Mouse (Mus musculus) forebrain, embryonic 14.5 days (tissue): ENCODE data around the gene Mrps15. TPM values are rescaled to one million over a fixed set of nuclear protein-coding genes. Genes with fewer than 3 reads are reported as not detected.

Experiments used
- ATAC-seq: fragments of 200-750 bp; cut with Nextera tagmentation; 2 replicates; pipeline ENCODE4 v1.8.0; 2017; ENCODE audit warnings: mild to moderate bottlenecking, moderate library complexity
- DNase-seq: peaks from one replicate; pipeline ENCODE4 v3.0.0-alpha.2; 2015; ENCODE audit warnings: low spot score
- H3K27ac ChIP-seq: fragments of 300-500 bp; sonication (generic); 2 replicates; pipeline ENCODE4 v1.5.1; 2014; ENCODE audit warnings: low read depth, mild to moderate bottlenecking, control low read depth, low read length, moderate library complexity
- H3K27me3 ChIP-seq: fragments of 300-500 bp; sonication (generic); replicated peaks from 2 replicates; pipeline ENCODE4 v1.6.1; 2014; ENCODE audit warnings: low read length, control low read depth, mixed read lengths; ENCODE audit not compliant: control insufficient read depth, insufficient read depth
- H3K36me3 ChIP-seq: fragments of 300-500 bp; sonication (generic); 2 replicates; pipeline ENCODE4 v1.6.1; 2014; ENCODE audit warnings: low read length, control low read depth; ENCODE audit not compliant: control insufficient read depth, insufficient read depth
- H3K4me1 ChIP-seq: fragments of 300-500 bp; sonication (generic); 2 replicates; pipeline ENCODE4 v1.6.1; 2014; ENCODE audit warnings: antibody characterized with exemption, low read length, control low read depth; ENCODE audit not compliant: control insufficient read depth, insufficient read depth
- H3K4me2 ChIP-seq: fragments of 300-500 bp; sonication (generic); 2 replicates; pipeline ENCODE4 v1.6.1; 2014; ENCODE audit warnings: mild to moderate bottlenecking, control low read depth, low read length
- H3K4me3 ChIP-seq: fragments of 300-500 bp; sonication (generic); 2 replicates; pipeline ENCODE4 v1.5.1; 2014; ENCODE audit warnings: low read depth, low read length, control low read depth
- H3K9ac ChIP-seq: fragments of 300-500 bp; sonication (generic); 2 replicates; pipeline ENCODE4 v1.6.1; 2014; ENCODE audit warnings: mild to moderate bottlenecking, low read length, control low read depth, moderate library complexity
- H3K9me3 ChIP-seq: fragments of 300-500 bp; sonication (generic); replicated peaks from 2 replicates; pipeline ENCODE4 v1.6.1; 2016; ENCODE audit warnings: low read length, control low read depth, mixed read lengths; ENCODE audit not compliant: control insufficient read depth
- WGBS: fragments of 180-500 bp; shearing (Covaris S2); extraction: QIAGEN DNeasy Blood & Tissue Kit; methylation state at CpG from one replicate; pipeline ENCODE4 v1.1.7; 2014; 5-methylcytosine and 5-hydroxymethylcytosine counted together
- polyA plus RNA-seq: library from polyadenylated mRNA; unstranded; fragments of >200 nt; fragmentation: Nextera tagmentation; extraction: Ambion mirVana; gene quantifications from 2 replicates; pipeline ENCODE4 v1.2.1, GENCODE M21; 2014

Mrps15 gene
- polyA plus RNA-seq, 1 experiment from 2014 or later, result 124 TPM

DNA sequence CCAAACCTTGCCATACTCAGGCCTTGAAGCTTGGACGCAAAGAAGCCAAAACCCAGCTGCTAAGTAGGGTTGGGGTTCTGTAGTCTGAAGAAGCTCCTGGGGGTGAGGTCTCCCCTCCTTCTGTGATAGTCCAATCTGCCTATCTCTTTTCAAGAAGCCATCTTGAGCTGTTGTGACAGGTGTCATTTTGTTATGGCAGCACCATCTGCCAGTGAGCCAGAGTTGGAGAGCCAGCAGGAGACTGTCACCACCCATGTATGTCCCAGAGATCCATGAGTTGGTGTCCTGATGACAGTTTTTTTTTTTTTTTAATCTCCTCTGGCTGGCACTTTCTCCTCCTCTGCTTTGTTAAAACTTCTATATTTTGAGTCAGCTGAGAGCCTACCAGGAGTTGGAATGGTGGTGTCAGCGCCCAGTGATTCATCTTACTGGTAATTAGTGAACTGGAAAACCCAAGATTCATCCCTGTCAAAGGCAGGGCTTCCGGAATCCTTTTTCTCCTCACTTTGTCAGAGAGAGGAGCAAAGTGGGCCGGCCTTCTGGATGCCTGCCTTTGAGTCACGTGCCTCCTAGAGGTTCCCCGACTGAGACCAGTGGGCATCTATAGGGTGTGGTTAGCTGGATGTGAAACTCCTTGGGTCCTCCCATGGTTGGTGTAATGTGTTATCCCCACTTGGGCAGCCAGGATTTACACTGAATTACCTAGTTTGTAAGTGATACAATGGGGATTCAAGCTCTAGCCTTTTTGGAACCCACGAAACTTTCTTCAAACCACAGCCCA lies 55.5 kb downstream of the Mrps15 start:
- H3K36me3 ChIP-seq, result 0 out of 2 replicates have a peak, but pooled peaks cover 8% of the 10 kb centered on the region
- peak overlapping the region; percentile 67 for H3K4me2 ChIP-seq
- 36% methylated on average over 7 of the region's 7 CpGs for WGBS
- H3K9ac ChIP-seq, result no peak overlapping the region
- ATAC-seq (no peak), DNase-seq (peak; percentile 71)
- no peaks in the 10 kb centered on the region for H3K27me3 ChIP-seq
- no peak overlapping the region for H3K4me3 ChIP-seq
- H3K9me3 ChIP-seq, result no peaks in the 10 kb centered on the region
- peaks cover 24% of the 10 kb centered on the region for H3K4me1 ChIP-seq
- peak overlapping the region; percentile 75 for H3K27ac ChIP-seq

- peak overlapping the region; percentile 90 for H3K4me3 ChIP-seq
Measured at GRCm38 (mm10) chr4:126103057-126103581, 56.4 kb downstream of the Mrps15 start.

DNA sequence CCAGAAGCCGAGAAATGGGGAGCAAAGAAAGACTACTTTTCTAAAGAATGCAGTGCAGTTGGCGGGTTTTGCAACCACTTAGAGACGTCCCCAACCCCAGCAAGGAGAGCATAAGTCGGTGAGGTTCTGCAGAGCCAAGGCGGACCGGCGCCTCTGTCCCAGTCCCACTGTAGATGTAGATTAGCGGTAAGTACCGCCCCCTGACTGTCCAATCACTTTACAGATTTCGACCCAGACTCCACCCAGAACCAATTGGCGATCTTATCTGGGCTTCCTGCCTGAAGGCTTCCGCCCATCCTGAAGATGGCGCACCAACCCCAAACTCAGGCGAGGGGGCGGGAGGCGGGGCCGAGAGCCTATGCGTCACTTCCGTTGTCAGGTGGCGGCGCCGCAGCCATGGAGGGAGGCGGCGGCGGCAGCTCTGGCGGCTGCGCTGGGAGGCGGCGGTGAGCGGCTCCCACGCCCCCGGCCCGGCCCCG lies 56.9 kb downstream of the Mrps15 start, which contains the start of gene Stk40:
Stk40 (plus strand) TSS at position 368 of the 479 bp plus-strand sequence.
- ATAC-seq (peak; percentile 98), DNase-seq (peak; percentile 99)
- H3K4me1 ChIP-seq, result peaks cover 27% of the 10 kb centered on the region
- peak within 1 kb of the TSS; percentile 90 for H3K4me3 ChIP-seq
- WGBS, result under 1% methylated on average over 34 of the region's 34 CpGs
- 0 out of 2 replicates have a peak, but pooled peaks cover 3% of the 10 kb centered on the region for H3K36me3 ChIP-seq
- peak within 1 kb of the TSS; percentile 75 for H3K27ac ChIP-seq
- H3K4me2 ChIP-seq, result peak within 1 kb of the TSS; percentile 95
- H3K27me3 ChIP-seq, result no peaks in the 10 kb centered on the region
- peak within 1 kb of the TSS; percentile 86 for H3K9ac ChIP-seq
- no peaks in the 10 kb centered on the region for H3K9me3 ChIP-seq

More at GRCm38 (mm10) chr4:126103057-126103581, 56.4 kb downstream of the Mrps15 start:
- H3K27ac ChIP-seq, result peak overlapping the region; percentile 75
- peak overlapping the region; percentile 55 for H3K9ac ChIP-seq
- 0 out of 2 replicates have a peak, but pooled peaks cover 7% of the 10 kb centered on the region for H3K36me3 ChIP-seq
- WGBS, result 2% methylated on average over 15 of the region's 15 CpGs
- DNase-seq (peak; percentile 82), ATAC-seq (peak; percentile 51)
- H3K4me2 ChIP-seq, result peak overlapping the region; percentile 67
- no peaks in the 10 kb centered on the region for H3K9me3 ChIP-seq
- H3K27me3 ChIP-seq, result no peaks in the 10 kb centered on the region
- peaks cover 23% of the 10 kb centered on the region for H3K4me1 ChIP-seq

DNA sequence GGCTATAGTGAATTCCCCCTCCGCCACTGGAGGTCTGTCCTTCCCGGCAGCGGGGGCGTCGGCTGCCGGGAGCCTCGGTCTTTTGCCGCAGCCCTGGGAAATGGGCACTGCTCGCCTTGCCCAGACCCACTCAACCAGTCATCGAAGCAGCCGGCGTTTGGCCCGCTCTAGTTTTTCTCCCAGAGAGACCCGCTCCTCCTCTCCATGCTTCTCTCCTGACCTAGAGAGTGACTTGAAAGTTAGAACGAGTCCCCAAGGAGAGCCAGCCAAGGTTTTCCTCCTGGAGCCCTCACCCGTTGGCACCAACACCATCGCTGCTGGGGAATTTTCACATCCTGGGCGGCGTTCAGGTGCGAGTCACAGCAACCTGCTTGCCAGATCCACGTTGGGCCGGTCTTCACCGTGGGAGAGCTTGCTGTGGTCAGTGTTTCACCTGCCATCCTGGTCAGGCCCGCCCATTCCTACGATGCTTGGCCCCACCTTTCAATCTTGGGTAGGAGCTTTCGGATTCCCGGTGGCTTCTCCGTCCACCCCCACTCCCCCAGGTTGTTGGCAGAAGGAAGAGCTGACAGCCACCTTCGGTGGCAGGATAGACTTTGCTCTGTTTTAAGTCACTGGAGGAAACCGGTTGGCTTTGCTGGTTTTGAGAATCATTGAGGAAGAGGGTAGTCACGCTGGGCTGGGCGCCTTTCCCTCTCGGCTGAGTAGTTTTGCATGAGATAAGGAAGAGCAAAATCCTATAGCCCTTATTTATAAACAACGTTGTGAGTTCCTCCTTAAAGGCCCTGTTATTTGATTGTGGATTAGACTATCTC lies 57.7 kb downstream of the Mrps15 start:
- Histone ChIP-seq H3K27me3 (no peaks in the 10 kb centered on the region), H3K9me3 (no peaks in the 10 kb centered on the region), H3K27ac (no peak overlapping the region), H3K4me2 (peak overlapping the region; percentile 95), H3K4me3 (peak overlapping the region; percentile 90), H3K4me1 (peaks cover 29% of the 10 kb centered on the region), H3K36me3 (no peaks in the 10 kb centered on the region), H3K9ac (peak overlapping the region; percentile 86)
- WGBS, result 3% methylated on average over 34 of the region's 34 CpGs
- ATAC-seq (peak; percentile 50; the same call in 1 of the 2 replicates), DNase-seq (no peak)

Other genes starting within 250 kb of the Mrps15 start
- gene Csf3r, start 22.4 kb upstream of the Mrps15 start, polyA plus RNA-seq, result 0.48 and 0.53 TPM in 2 replicates
- gene Oscp1, start 11.6 kb downstream of the Mrps15 start, polyA plus RNA-seq, result 31.2 and 32.0 TPM in 2 replicates
- 63.1 and 76.6 TPM in 2 replicates for gene Lsm10, start 49.7 kb downstream of the Mrps15 start, polyA plus RNA-seq
- gene Stk40, start 57.0 kb downstream of the Mrps15 start, polyA plus RNA-seq, result 22.2 and 25.1 TPM in 2 replicates
- 13.4 and 14.2 TPM in 2 replicates for gene Eva1b, start 100.8 kb downstream of the Mrps15 start, polyA plus RNA-seq
- 1.1 TPM in 2 replicates for gene Sh3d21, start 116.6 kb downstream of the Mrps15 start, polyA plus RNA-seq
- 128 and 152 TPM in 2 replicates for gene Thrap3, start 155.8 kb downstream of the Mrps15 start, polyA plus RNA-seq
- 54.8 and 67.8 TPM in 2 replicates for gene Map7d1, start 209.4 kb downstream of the Mrps15 start, polyA plus RNA-seq
- 36.9 and 39.3 TPM in 2 replicates for gene Trappc3, start 215.4 kb downstream of the Mrps15 start, polyA plus RNA-seq
- gene Col8a2, start 239.9 kb downstream of the Mrps15 start, polyA plus RNA-seq, result 1.2 and 2.9 TPM in 2 replicates